Mouse (Mus musculus): Measurements from ENCODE around the gene Rtn3.

GRCm38 (mm10) chr19:7459370-7459769, 23.7 kb downstream of the Rtn3 start:
- TF ChIP-seq FOSL1 (IDR thresholded peaks at IDR 0.05; ENCODE audit: insufficient read depth, low read length, poor library complexity, severe bottlenecking): no peak
- no peak for TF ChIP-seq CEBPB (IDR thresholded peaks at IDR 0.05; ENCODE audit: low read depth)
- TF ChIP-seq CTCF (IDR thresholded peaks at IDR 0.05; ENCODE audit: control insufficient read depth, insufficient read depth, insufficient read length): no peak
- TF ChIP-seq MAX (IDR thresholded peaks at IDR 0.05): no peak
- no peak for TF ChIP-seq USF1 (IDR thresholded peaks at IDR 0.05; ENCODE audit: low read depth)

Measured in C2C12 (cell line).